Mouse (Mus musculus) thymus, postnatal 4 days (tissue): ENCODE measurements at regions not wholly inside any gene's neighbourhood (a gene's known extent, or its start where the extent isn't known, plus 50 kb on each side); places are given as distances from the start of the nearest gene placed in this dataset.

Experiments used
- DNase-seq: peaks from one replicate; pipeline ENCODE4 v3.0.0; 2021

- no peak for DNase-seq
These were observed 53.5 kb upstream of the Osbpl8 start for GRCm38 (mm10) chr10:111111020-111111419.

- peak; percentile 77 for DNase-seq
These were observed 55.6 kb upstream of the Osbpl8 start for GRCm38 (mm10) chr10:111108658-111109633.

GRCm38 (mm10) chr10:111107852-111108251, 56.7 kb upstream of the Osbpl8 start:
- no peak for DNase-seq

GRCm38 (mm10) chr10:111107387-111107786, 57.2 kb upstream of the Osbpl8 start:
- peak; percentile 90 for DNase-seq

GRCm38 (mm10) chr10:111106411-111106810, 58.1 kb upstream of the Osbpl8 start:
- no peak for DNase-seq

GRCm38 (mm10) chr10:111105662-111106061, 58.9 kb upstream of the Osbpl8 start:
- no peak for DNase-seq

GRCm38 (mm10) chr10:111103512-111103911, 61.0 kb upstream of the Osbpl8 start:
- DNase-seq: no peak

- DNase-seq: no peak
These were observed 61.5 kb upstream of the Osbpl8 start for GRCm38 (mm10) chr10:111103086-111103485.

- no peak for DNase-seq
These were observed 62.4 kb upstream of the Osbpl8 start for GRCm38 (mm10) chr10:111101901-111102761.

- DNase-seq: peak; percentile 85
These were observed 64.6 kb upstream of the Osbpl8 start for GRCm38 (mm10) chr10:111099812-111100464.

- no peak for DNase-seq
These were observed 65.3 kb upstream of the Osbpl8 start for GRCm38 (mm10) chr10:111099059-111099811.

- no peak for DNase-seq
These were observed 67.3 kb upstream of the Osbpl8 start for GRCm38 (mm10) chr10:111097245-111097644.

- no peak for DNase-seq
These were observed 67.7 kb upstream of the Osbpl8 start for GRCm38 (mm10) chr10:111096811-111097210.

- DNase-seq: no peak
These were observed 70.1 kb upstream of the Osbpl8 start for GRCm38 (mm10) chr10:111094405-111094804.

- DNase-seq: no peak
These were observed 75.2 kb upstream of the Osbpl8 start for GRCm38 (mm10) chr10:111089382-111089781.

GRCm38 (mm10) chr10:111085561-111085960, 75.6 kb upstream of the Zdhhc17 start:
- DNase-seq: no peak

GRCm38 (mm10) chr10:111084267-111084780, 74.4 kb upstream of the Zdhhc17 start:
- no peak for DNase-seq

- DNase-seq: no peak
These were observed 73.9 kb upstream of the Zdhhc17 start for GRCm38 (mm10) chr10:111083861-111084260.

- DNase-seq: no peak
These were observed 73.4 kb upstream of the Zdhhc17 start for GRCm38 (mm10) chr10:111083338-111083737.

GRCm38 (mm10) chr10:111080322-111080721, 70.4 kb upstream of the Zdhhc17 start:
- DNase-seq: no peak

GRCm38 (mm10) chr10:111079051-111079450, 69.1 kb upstream of the Zdhhc17 start:
- DNase-seq: no peak

GRCm38 (mm10) chr10:111077632-111078031, 67.7 kb upstream of the Zdhhc17 start:
- DNase-seq: no peak
